Mouse (Mus musculus) kidney, adult 2 months (tissue): ENCODE data around the gene Slc19a1. TPM values are rescaled to one million over a fixed set of nuclear protein-coding genes. Genes with fewer than 3 reads are reported as not detected.

Experiments
- DNase-seq: peaks from one replicate; pipeline ENCODE4 v3.0.0; 2021
- H3K27ac ChIP-seq: fragments of 200-500 bp; 2 replicates; pipeline ENCODE4 v1.5.1; 2012; ENCODE audit warnings: low read depth, low read length, control low read depth, inconsistent platforms; ENCODE audit not compliant: insufficient read depth
- H3K27me3 ChIP-seq: fragments of 200-500 bp; replicated peaks from 2 replicates; pipeline ENCODE4 v1.6.1; 2012; ENCODE audit warnings: mild to moderate bottlenecking, moderate library complexity, low read length, inconsistent platforms; ENCODE audit not compliant: control insufficient read depth, insufficient read depth
- H3K36me3 ChIP-seq: fragments of 200-500 bp; 2 replicates; pipeline ENCODE4 v1.6.1; 2012; ENCODE audit warnings: mild to moderate bottlenecking, moderate library complexity, low read length, inconsistent platforms; ENCODE audit not compliant: control insufficient read depth, insufficient read depth
- H3K4me1 ChIP-seq: fragments of 200-500 bp; 2 replicates; pipeline ENCODE4 v1.6.1; 2011; ENCODE audit warnings: low read length; ENCODE audit not compliant: control insufficient read depth, insufficient read depth
- H3K4me3 ChIP-seq: fragments of 200-500 bp; 2 replicates; pipeline ENCODE4 v1.5.1; 2011; ENCODE audit warnings: mild to moderate bottlenecking, low read depth, low read length, control low read depth; ENCODE audit not compliant: insufficient read depth
- CTCF ChIP-seq: fragments of 200-500 bp; conservative IDR thresholded peaks from 2 replicates; pipeline ENCODE4 v1.5.1; 2011; ENCODE audit warnings: low read depth, mild to moderate bottlenecking, control low read depth, low read length, moderate library complexity, mixed read lengths; ENCODE audit not compliant: insufficient read depth, insufficient read length
- POLR2A ChIP-seq: fragments of 200-500 bp; IDR thresholded peaks from one replicate; pipeline ENCODE4 v1.6.1; 2011; ENCODE audit warnings: low read depth, low read length, control low read depth
- WGBS: fragments of 180-500 bp; shearing (Covaris S2); methylation state at CpG from one replicate; pipeline ENCODE4 v1.1.7; 2018; 5-methylcytosine and 5-hydroxymethylcytosine counted together
- polyA plus RNA-seq: library from polyadenylated mRNA; depleted of rRNA; stranded (reverse); fragments of >200 nt; gene quantifications from 2 replicates; pipeline ENCODE4 v1.2.3, GENCODE M21; 2012; rRNA removed

The Slc19a1 gene
- 245 and 351 TPM in 2 replicates for polyA plus RNA-seq

DNA sequence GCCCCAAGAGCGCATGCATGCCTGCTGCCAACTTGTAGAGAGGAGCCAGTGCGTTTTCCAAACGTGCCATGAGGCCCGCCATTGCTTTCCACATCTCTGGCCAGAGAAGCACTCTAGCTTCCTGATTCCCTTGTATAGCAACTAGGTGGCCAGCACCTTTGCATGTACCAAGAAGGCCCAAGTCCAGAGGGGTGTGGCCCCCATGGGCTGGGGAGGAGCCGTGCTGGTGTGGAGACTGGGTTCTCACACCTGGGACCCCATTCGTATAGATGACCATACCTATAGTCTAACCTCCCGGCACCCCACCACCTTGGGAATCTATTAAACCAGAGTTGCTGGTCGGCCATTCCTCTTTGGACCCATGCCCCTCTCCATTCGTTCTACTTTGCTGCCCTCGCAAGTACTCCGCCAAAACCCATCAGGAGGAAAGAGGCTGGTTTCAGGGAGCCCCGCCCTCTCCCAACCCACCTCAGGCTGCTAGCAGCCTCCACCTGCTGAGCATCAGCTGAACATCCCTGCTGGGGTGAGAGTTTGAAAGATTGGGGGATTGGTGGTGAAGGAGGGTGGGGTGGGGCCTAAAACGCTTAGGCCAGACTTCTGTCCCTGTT lies at the start of gene Slc19a1:
Slc19a1 (plus strand) TSS at position 474 of the 608 bp plus-strand sequence.
- Histone ChIP-seq H3K4me3 (peak within 1 kb of the TSS; percentile 82), H3K4me1 (peaks cover 32% of the 10 kb centered on the region), H3K27ac (peak within 1 kb of the TSS; percentile 67), H3K36me3 (no peaks in the 10 kb centered on the region), H3K27me3 (no peaks in the 10 kb centered on the region)
- WGBS = 58% methylated on average over 13 of the region's 13 CpGs
- no peak for TF ChIP-seq POLR2A
- TF ChIP-seq CTCF = no peak
- DNase-seq = peak; percentile 84

DNA sequence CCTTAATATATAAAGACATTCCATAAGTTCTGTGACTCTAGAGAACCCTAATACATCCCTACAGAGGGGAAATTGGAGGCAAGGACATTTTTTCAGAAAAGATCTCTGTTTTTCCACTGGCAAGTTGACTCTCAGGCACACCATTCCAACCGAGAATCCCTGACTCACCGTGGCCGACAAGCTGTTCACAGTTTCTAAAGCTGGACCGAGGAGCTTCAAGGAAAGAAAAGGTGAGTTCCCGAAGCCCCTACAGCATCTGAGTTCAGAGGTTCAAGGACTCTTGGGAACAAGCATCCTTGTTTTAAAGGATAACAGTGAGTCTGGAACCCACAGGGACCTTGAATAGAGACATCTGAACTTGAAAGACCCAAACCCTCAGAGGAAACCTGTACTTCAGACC lies 43.5 kb upstream of the Slc19a1 start:
- DNase-seq = no peak
- Histone ChIP-seq H3K4me3 (no peak overlapping the region), H3K36me3 (no peaks in the 10 kb centered on the region), H3K27ac (no peak overlapping the region), H3K27me3 (no peaks in the 10 kb centered on the region), H3K4me1 (no peaks in the 10 kb centered on the region)
- no peak for TF ChIP-seq CTCF
- TF ChIP-seq POLR2A = no peak
- 93% methylated on average over 5 of the region's 5 CpGs for WGBS

DNA sequence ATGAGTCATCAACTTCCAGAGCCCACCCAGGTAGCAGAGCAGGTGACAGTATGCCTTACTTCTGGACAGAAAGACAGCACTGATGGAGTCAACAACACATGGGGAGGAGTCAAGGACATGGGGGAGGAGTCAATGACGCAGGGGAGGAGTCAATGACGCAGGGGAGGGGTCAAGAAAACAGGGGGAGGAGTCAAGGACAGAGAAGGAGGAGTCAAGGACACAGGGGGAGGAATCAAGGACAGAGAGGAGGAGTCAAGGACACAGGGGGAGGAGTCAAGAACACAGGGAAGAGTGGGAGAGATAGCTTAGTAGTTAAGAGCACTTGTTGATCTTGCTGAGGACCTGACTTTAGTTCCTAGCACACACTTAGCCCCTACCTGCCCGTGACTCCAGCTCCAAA lies 39.6 kb upstream of the Slc19a1 start:
- Histone ChIP-seq H3K36me3 (no peaks in the 10 kb centered on the region), H3K27me3 (no peaks in the 10 kb centered on the region), H3K4me3 (no peak overlapping the region), H3K27ac (no peak overlapping the region), H3K4me1 (no peaks in the 10 kb centered on the region)
- DNase-seq = no peak
- 65% methylated on average over 3 of the region's 3 CpGs for WGBS
- TF ChIP-seq POLR2A (no peak), CTCF (no peak)

DNA sequence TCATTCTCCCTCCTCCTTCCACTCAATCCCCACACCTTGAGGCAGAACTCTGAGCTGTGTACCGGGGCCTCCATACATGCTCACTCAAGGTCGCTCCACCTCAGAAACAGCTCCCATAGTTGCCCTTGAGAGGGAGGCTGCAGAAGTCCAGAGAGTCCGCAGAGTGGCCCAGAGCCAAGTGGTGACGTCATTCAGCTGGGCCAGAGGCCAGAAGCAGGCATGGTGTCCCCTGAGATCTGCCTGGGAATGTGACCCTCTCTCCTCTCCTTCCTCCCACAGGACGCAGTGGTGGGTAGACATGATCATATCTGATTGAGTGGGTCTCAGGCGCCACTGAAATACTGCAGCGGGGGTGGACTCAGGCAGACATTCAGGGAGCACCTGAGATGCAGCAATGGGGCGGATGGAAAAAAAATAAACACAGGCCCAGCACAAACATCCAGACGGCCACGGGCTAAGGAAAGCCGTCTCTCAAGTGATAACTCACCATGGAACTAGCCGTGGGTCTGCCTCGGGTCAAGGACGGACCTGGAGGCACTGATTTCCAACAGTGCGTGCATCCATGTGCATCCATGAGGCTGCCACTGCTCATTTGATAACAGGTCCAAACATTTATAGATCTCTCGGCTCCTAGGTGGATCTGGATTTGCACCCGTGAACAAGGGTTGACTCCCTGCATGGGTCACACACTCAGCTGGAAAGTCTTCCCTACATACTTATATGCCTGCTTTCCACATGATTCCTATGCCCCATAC lies 34.1 kb upstream of the Slc19a1 start:
- H3K4me3 ChIP-seq = no peak overlapping the region
- 24% methylated on average over 17 of the region's 17 CpGs for WGBS
- no peaks in the 10 kb centered on the region for H3K36me3 ChIP-seq
- DNase-seq = peak; percentile 94
- peaks cover 4% of the 10 kb centered on the region; the same call in 1 of the 2 replicates for H3K4me1 ChIP-seq
- no peaks in the 10 kb centered on the region for H3K27me3 ChIP-seq
- no peak for TF ChIP-seq CTCF
- no peak for TF ChIP-seq POLR2A
- no peak overlapping the region for H3K27ac ChIP-seq

DNA sequence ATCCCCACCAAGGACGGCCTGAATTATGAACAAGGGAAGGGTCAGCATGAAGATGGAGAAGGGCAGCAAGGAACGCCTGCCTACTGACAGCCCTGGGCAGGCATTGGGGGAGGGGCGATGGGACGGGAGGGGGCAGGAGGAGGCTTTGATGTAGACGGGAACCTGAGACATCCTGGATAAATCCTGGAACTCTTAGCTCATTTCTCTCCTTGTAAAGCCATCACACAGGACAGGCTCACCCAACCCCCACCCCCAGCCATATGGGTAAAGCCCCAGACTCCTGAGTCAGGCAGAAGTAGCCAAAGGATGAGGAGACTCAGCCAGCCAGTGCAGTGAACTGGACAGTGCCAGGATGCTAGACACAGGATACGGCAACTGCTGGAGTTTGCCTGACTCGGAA lies 27.1 kb upstream of the Slc19a1 start:
- no peak overlapping the region for H3K4me3 ChIP-seq
- no peaks in the 10 kb centered on the region for H3K27me3 ChIP-seq
- DNase-seq = no peak
- no peaks in the 10 kb centered on the region for H3K36me3 ChIP-seq
- TF ChIP-seq POLR2A (no peak), CTCF (no peak)
- H3K27ac ChIP-seq = no peak overlapping the region
- 54% methylated on average over 7 of the region's 7 CpGs for WGBS
- peaks cover 19% of the 10 kb centered on the region; the same call in 1 of the 2 replicates for H3K4me1 ChIP-seq

DNA sequence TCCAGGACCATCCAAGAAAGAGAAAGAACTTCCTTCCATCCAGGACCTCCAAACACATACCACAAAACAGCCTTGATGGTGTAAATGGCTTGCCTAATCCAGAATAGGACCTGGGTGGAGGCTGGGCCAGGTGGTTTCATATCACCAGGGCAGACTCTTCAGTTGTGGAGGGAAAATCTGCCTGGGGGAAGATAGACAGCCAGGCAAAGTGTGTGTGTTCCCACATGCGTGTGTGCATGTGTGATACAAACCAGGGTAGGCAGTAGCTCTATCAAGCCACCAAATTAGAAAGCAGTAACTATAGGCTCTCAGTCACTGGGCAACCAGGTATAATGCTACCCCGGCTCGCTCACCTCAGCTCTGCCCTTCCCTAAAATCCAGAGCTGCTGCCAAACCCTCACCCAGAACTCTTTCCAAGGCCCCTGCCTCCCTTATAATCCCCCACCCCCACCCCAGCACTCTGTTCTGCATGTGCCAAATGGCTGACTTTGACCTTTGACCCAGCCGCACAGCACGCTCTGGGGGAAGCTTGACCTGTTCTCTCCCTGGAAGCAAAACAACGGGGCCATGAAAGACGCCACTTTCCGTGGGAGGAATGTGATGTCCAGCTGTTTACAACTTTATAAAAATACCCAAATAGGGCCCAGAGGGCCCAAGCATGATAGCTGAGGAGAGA lies 24.5 kb upstream of the Slc19a1 start:
- no peaks in the 10 kb centered on the region for H3K36me3 ChIP-seq
- H3K27ac ChIP-seq = peak overlapping the region; percentile 92
- no peaks in the 10 kb centered on the region for H3K27me3 ChIP-seq
- 26% methylated on average over 8 of the region's 8 CpGs for WGBS
- H3K4me3 ChIP-seq = no peak overlapping the region
- peaks cover 31% of the 10 kb centered on the region; the same call in 1 of the 2 replicates for H3K4me1 ChIP-seq
- TF ChIP-seq POLR2A = no peak
- TF ChIP-seq CTCF = no peak
- peak; percentile 85 for DNase-seq

DNA sequence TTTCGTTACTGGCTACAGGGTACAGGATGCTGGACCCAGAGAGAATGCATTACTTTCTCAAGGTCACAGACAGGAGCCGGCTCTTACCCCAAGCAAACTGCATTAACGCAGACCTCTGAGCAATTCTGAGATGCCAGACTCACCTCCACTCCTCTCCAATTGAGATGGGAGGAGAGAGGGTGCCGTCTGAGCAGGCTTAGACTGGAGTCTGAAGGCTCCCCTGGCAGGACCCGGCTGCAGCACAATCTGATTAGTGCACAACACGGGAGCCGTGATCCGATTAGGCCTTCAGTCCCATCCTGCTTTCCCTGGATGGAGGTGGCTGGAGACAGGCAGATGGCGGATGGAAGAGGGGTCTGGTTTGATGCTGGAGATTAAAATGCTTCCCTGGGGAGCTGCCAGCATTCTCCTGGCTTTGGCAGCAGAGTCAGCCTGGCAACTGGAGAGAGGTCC lies 23.9 kb upstream of the Slc19a1 start:
- 15% methylated on average over 9 of the region's 9 CpGs for WGBS
- no peaks in the 10 kb centered on the region for H3K27me3 ChIP-seq

More for the DNA sequence above, 23.9 kb upstream of the Slc19a1 start:
- Histone ChIP-seq H3K27ac (peak overlapping the region; percentile 92), H3K36me3 (no peaks in the 10 kb centered on the region), H3K4me3 (no peak overlapping the region), H3K4me1 (peaks cover 31% of the 10 kb centered on the region; the same call in 1 of the 2 replicates)
- peak; percentile 78 for DNase-seq
- TF ChIP-seq POLR2A (no peak), CTCF (no peak)
